Mouse (Mus musculus) embryonic facial prominence, embryonic 15.5 days (tissue): ENCODE measurements around the gene Hist1h4h. TPM values are rescaled to one million over a fixed set of nuclear protein-coding genes. Genes with fewer than 3 reads are reported as not detected.

Experiments used
- ATAC-seq: fragments of 200-750 bp; cut with Nextera tagmentation; 2 replicates; pipeline ENCODE4 v1.8.0; 2017; ENCODE audit warnings: low read depth, moderate TSS enrichment; ENCODE audit not compliant: insufficient number of reproducible peaks, low FRiP score, low TSS enrichment
- H3K27ac ChIP-seq: fragments of 300-500 bp; sonication (generic); replicated peaks from 2 replicates; pipeline ENCODE4 v1.5.1; 2015; ENCODE audit warnings: mild to moderate bottlenecking, inconsistent platforms
- H3K27me3 ChIP-seq: fragments of 300-500 bp; sonication (generic); 2 replicates; pipeline ENCODE4 v1.6.1; 2015; ENCODE audit warnings: inconsistent platforms
- H3K36me3 ChIP-seq: fragments of 300-500 bp; sonication (generic); 2 replicates; pipeline ENCODE4 v1.6.1; 2015; ENCODE audit warnings: mild to moderate bottlenecking, inconsistent platforms
- H3K4me1 ChIP-seq: fragments of 300-500 bp; sonication (generic); 2 replicates; pipeline ENCODE4 v1.6.1; 2015; ENCODE audit warnings: inconsistent platforms
- H3K4me2 ChIP-seq: fragments of 300-500 bp; sonication (generic); replicated peaks from 2 replicates; pipeline ENCODE4 v1.6.1; 2015; ENCODE audit warnings: mild to moderate bottlenecking, inconsistent platforms
- H3K4me3 ChIP-seq: fragments of 300-500 bp; sonication (generic); replicated peaks from 2 replicates; pipeline ENCODE4 v1.5.1; 2015; ENCODE audit warnings: mild to moderate bottlenecking, inconsistent platforms
- H3K9ac ChIP-seq: fragments of 300-500 bp; sonication (generic); 2 replicates; pipeline ENCODE4 v1.6.1; 2015; ENCODE audit warnings: inconsistent platforms
- H3K9me3 ChIP-seq: fragments of 300-500 bp; sonication (generic); replicated peaks from 2 replicates; pipeline ENCODE4 v1.6.1; 2016; ENCODE audit warnings: inconsistent platforms
- WGBS: fragments of 180-500 bp; shearing (Covaris S2); methylation state at CpG from one replicate; pipeline ENCODE4 v1.1.7; 2015; 5-methylcytosine and 5-hydroxymethylcytosine counted together
- polyA plus RNA-seq: library from polyadenylated mRNA; unstranded; fragments of >200 nt; fragmentation: Nextera tagmentation; extraction: Ambion mirVana; gene quantifications from 2 replicates; pipeline ENCODE4 v1.2.1, GENCODE M21; 2015

Gene Hist1h4h
- polyA plus RNA-seq, 1 experiment from 2014 or later, result 6.1 TPM

GRCm38 (mm10) chr13:23499943-23500342, 30.9 kb upstream of the Hist1h4h start:
- 11% methylated on average over 7 of the region's 7 CpGs for WGBS

GRCm38 (mm10) chr13:23500424-23501200, 30.2 kb upstream of the Hist1h4h start:
- no peaks in the 10 kb centered on the region for H3K9me3 ChIP-seq
- H3K27ac ChIP-seq, result no peak overlapping the region
- no peak overlapping the region for H3K9ac ChIP-seq
- no peaks in the 10 kb centered on the region for H3K27me3 ChIP-seq
- ATAC-seq, result 0 out of 2 replicates have a peak, but pooled peaks have one; percentile 50
- no peak overlapping the region for H3K4me3 ChIP-seq
- 4% methylated on average over 17 of the region's 17 CpGs for WGBS
- no peak overlapping the region for H3K4me2 ChIP-seq
- no peaks in the 10 kb centered on the region for H3K36me3 ChIP-seq
- peaks cover 22% of the 10 kb centered on the region; the same call in 1 of the 2 replicates for H3K4me1 ChIP-seq

More at GRCm38 (mm10) chr13:23499943-23500342, 30.9 kb upstream of the Hist1h4h start:
- H3K4me3 ChIP-seq, result no peak overlapping the region
- no peak overlapping the region for H3K27ac ChIP-seq
- H3K9me3 ChIP-seq, result no peaks in the 10 kb centered on the region
- H3K9ac ChIP-seq, result no peak overlapping the region
- peaks cover 15% of the 10 kb centered on the region; the same call in 1 of the 2 replicates for H3K4me1 ChIP-seq
- no peak for ATAC-seq
- no peaks in the 10 kb centered on the region for H3K36me3 ChIP-seq
- H3K4me2 ChIP-seq, result no peak overlapping the region
- H3K27me3 ChIP-seq, result no peaks in the 10 kb centered on the region

GRCm38 (mm10) chr13:23501511-23501910, 29.3 kb upstream of the Hist1h4h start:
- H3K4me1 ChIP-seq, result peaks cover 26% of the 10 kb centered on the region; the same call in 1 of the 2 replicates
- no peak overlapping the region for H3K4me3 ChIP-seq
- no peak for ATAC-seq
- peak overlapping the region; percentile 9 for H3K4me2 ChIP-seq
- WGBS, result 19% methylated on average over 5 of the region's 5 CpGs
- H3K27ac ChIP-seq, result no peak overlapping the region
- H3K9me3 ChIP-seq, result no peaks in the 10 kb centered on the region
- H3K36me3 ChIP-seq, result no peaks in the 10 kb centered on the region
- H3K9ac ChIP-seq, result no peak overlapping the region
- no peaks in the 10 kb centered on the region for H3K27me3 ChIP-seq

- peak overlapping the region; percentile 9 for H3K4me2 ChIP-seq
- no peak for ATAC-seq
- peaks cover 26% of the 10 kb centered on the region; the same call in 1 of the 2 replicates for H3K4me1 ChIP-seq
- H3K9me3 ChIP-seq, result no peaks in the 10 kb centered on the region
- no peaks in the 10 kb centered on the region for H3K27me3 ChIP-seq
- no peak overlapping the region for H3K27ac ChIP-seq
- WGBS, result 29% methylated on average over 9 of the region's 9 CpGs
- H3K36me3 ChIP-seq, result no peaks in the 10 kb centered on the region
- no peak overlapping the region for H3K9ac ChIP-seq
- no peak overlapping the region for H3K4me3 ChIP-seq
Observed at GRCm38 (mm10) chr13:23502031-23502567, 28.8 kb upstream of the Hist1h4h start.

- H3K4me2 ChIP-seq, result no peak overlapping the region
- H3K27ac ChIP-seq, result no peak overlapping the region
- no peaks in the 10 kb centered on the region for H3K9me3 ChIP-seq
- no peak overlapping the region for H3K9ac ChIP-seq
- H3K4me3 ChIP-seq, result no peak overlapping the region
- H3K27me3 ChIP-seq, result no peaks in the 10 kb centered on the region
- peaks cover 29% of the 10 kb centered on the region; the same call in 1 of the 2 replicates for H3K4me1 ChIP-seq
- WGBS, result 29% methylated on average over 4 of the region's 4 CpGs
- no peak for ATAC-seq
- H3K36me3 ChIP-seq, result no peaks in the 10 kb centered on the region
Observed at GRCm38 (mm10) chr13:23502916-23503315, 27.9 kb upstream of the Hist1h4h start.

DNA sequence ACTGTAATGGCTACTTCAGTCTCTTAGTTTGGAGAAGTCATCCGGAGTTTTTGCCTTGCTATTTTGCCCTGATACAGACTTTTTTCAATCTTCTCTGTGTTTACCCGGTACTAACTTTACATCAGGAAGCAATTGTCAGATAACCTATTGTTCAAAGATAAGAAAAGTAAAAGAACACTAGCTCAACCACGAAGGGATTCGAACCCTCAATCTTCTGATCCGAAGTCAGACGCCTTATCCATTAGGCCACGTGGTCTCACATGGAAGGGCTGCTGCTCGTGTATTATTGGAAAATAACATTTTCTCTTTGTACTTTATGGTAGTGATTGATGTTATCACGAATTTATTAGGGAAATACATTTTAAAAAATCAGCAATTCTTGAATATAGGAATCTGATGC, 27.1 kb upstream of the Hist1h4h start:
- Histone ChIP-seq H3K4me3 (no peak overlapping the region), H3K27ac (no peak overlapping the region), H3K4me2 (peak overlapping the region; percentile 19; the same call in 1 of the 2 replicates), H3K36me3 (no peaks in the 10 kb centered on the region), H3K4me1 (peaks cover 22% of the 10 kb centered on the region; the same call in 1 of the 2 replicates), H3K9me3 (no peaks in the 10 kb centered on the region), H3K9ac (no peak overlapping the region), H3K27me3 (no peaks in the 10 kb centered on the region)
- no peak for ATAC-seq
- 2% methylated on average over 9 of the region's 9 CpGs for whole genome bisulfite sequencing

DNA sequence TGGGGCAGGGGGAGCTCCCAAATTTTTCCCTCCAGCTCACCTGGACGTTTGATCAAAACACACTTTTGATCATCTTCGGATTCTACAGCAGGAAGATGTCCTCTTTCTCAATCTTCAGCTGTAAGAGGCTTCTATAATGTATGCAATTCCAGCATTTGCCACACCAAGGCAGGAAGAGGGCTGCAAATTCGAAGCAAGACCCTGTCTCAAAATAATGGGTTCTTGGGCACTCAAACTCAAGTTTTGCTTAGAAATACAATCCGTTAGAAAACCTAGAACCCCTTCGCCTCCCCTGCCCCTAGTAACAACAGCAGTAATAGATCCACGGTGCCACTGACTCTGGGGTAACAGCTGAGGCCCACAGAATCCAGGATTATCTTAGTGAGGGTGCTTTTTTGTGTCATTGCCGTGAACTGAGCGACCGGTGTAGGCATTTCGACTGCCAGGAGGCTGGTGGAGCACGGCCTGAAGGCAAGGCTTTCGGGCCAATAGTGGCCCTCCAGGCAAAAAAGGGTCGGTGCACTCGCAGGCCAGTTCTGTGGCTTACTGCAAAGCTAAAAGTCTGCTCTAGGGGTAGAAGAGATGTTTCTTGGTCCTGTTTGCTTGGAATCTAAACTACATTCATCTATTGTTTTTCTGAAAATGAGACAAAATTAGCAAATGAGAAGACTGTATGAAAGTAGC, 25.0 kb upstream of the Hist1h4h start:
- Histone ChIP-seq H3K9ac (no peak overlapping the region), H3K4me1 (peaks cover 17% of the 10 kb centered on the region; the same call in 1 of the 2 replicates), H3K27me3 (no peaks in the 10 kb centered on the region), H3K36me3 (no peaks in the 10 kb centered on the region), H3K4me3 (peak overlapping the region; percentile 26), H3K27ac (no peak overlapping the region), H3K9me3 (no peaks in the 10 kb centered on the region), H3K4me2 (peak overlapping the region; percentile 48)
- no peak for ATAC-seq
- WGBS, result 11% methylated on average over 14 of the region's 14 CpGs

GRCm38 (mm10) chr13:23506351-23506750, 24.5 kb upstream of the Hist1h4h start:
- no peak for ATAC-seq
- Histone ChIP-seq H3K4me1 (peaks cover 17% of the 10 kb centered on the region; the same call in 1 of the 2 replicates), H3K27ac (no peak overlapping the region), H3K4me2 (peak overlapping the region; percentile 48), H3K9ac (no peak overlapping the region), H3K9me3 (no peaks in the 10 kb centered on the region), H3K27me3 (no peaks in the 10 kb centered on the region), H3K36me3 (no peaks in the 10 kb centered on the region), H3K4me3 (peak overlapping the region; percentile 26)
- WGBS, result 10% methylated on average over 13 of the region's 13 CpGs

DNA sequence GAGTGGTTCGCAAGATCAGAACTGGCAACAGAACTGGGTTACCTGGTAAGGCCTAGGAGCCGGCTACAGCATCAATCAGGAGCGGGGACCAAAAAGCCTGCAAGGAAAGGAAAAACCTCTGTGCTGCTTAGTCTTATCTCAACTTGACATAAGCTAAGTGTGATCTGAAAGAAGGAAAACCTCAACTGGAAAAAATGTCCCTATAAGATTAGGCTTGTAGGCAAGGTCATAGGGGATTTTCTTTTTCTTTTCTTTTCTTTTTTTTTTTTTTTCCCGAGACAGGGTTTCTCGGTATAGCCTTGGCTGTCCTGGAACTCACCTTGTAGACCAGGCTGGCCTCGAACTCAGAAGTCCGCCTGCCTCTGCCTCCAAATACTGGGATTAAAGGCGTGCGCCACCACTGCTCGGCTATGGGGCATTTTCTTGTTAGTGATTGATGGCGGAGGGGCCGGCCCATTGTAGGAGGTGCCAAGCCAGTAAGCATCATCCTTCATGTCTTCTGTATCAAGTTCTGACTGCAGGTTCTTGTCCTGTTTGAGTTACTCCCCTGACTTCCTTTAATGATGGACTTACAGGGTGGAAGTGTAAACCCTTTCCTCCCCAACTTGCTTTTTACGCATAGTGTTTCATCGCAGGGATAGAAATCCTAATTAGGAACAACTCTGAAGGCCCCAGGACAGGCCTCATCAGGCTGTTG, 23.9 kb upstream of the Hist1h4h start:
- WGBS, result 30% methylated on average over 14 of the region's 14 CpGs

DNA sequence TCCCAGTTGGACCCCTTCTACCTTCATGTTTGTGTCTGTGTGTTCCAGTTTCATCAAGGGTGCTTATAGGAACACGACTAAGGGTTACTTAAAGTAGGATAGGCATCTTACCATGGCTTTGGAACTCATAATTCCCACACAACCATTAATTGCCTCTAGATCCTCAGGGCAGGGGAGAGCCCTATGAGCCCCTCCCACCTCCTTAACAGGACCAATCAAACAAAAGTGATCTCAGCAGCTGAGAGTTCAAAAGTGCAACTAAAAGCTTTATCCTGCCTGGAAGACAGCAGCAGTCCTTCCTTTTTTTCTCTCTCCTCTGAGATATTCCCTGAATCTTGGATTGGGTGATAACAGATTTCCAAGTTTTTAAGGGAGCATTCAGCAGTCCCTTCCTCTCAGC, 20.7 kb upstream of the Hist1h4h start:
- Histone ChIP-seq H3K36me3 (no peaks in the 10 kb centered on the region), H3K9ac (no peak overlapping the region), H3K27ac (no peak overlapping the region), H3K9me3 (no peaks in the 10 kb centered on the region), H3K4me3 (no peak overlapping the region), H3K27me3 (no peaks in the 10 kb centered on the region), H3K4me1 (peaks cover 12% of the 10 kb centered on the region; the same call in 1 of the 2 replicates), H3K4me2 (no peak overlapping the region)
- 30% methylated on average over 1 of the region's 1 CpGs for WGBS
- no peak for ATAC-seq

More for the DNA sequence above, 23.9 kb upstream of the Hist1h4h start:
- H3K4me1 ChIP-seq, result peaks cover 17% of the 10 kb centered on the region; the same call in 1 of the 2 replicates
- no peak overlapping the region for H3K27ac ChIP-seq
- ATAC-seq, result no peak
- no peaks in the 10 kb centered on the region for H3K9me3 ChIP-seq
- no peak overlapping the region for H3K9ac ChIP-seq
- no peak overlapping the region for H3K4me3 ChIP-seq
- H3K36me3 ChIP-seq, result no peaks in the 10 kb centered on the region
- H3K27me3 ChIP-seq, result no peaks in the 10 kb centered on the region
- H3K4me2 ChIP-seq, result peak overlapping the region; percentile 15; the same call in 1 of the 2 replicates
